Mouse (Mus musculus) heart, embryonic 16.5 days (tissue): Measurements from ENCODE around the gene Slc8b1. TPM values are rescaled to one million over a fixed set of nuclear protein-coding genes. Genes with fewer than 3 reads are reported as not detected.

Experiments used
- ATAC-seq: fragments of 200-750 bp; cut with Nextera tagmentation; replicated peaks from 2 replicates; pipeline ENCODE4 v1.8.0; 2017; ENCODE audit warnings: moderate number of reproducible peaks; ENCODE audit not compliant: insufficient read depth, low FRiP score; ENCODE audit errors: extremely low read depth
- H3K27ac ChIP-seq: fragments of 300-500 bp; sonication (generic); 2 replicates; pipeline ENCODE4 v1.5.1; 2014; ENCODE audit warnings: mild to moderate bottlenecking, low read length, control low read depth, moderate library complexity
- H3K27me3 ChIP-seq: fragments of 300-500 bp; sonication (generic); 2 replicates; pipeline ENCODE4 v1.6.1; 2014; ENCODE audit warnings: low read length, mixed read lengths; ENCODE audit not compliant: control insufficient read depth, insufficient read depth
- H3K36me3 ChIP-seq: fragments of 300-500 bp; sonication (generic); 2 replicates; pipeline ENCODE4 v1.6.1; 2014; ENCODE audit not compliant: control insufficient read depth, insufficient read depth
- H3K4me1 ChIP-seq: fragments of 300-500 bp; sonication (generic); 2 replicates; pipeline ENCODE4 v1.6.1; 2014; ENCODE audit warnings: low read length, mixed read lengths; ENCODE audit not compliant: control insufficient read depth, insufficient read depth
- H3K4me2 ChIP-seq: fragments of 300-500 bp; sonication (generic); 2 replicates; pipeline ENCODE4 v1.6.1; 2014; ENCODE audit warnings: low read depth, mild to moderate bottlenecking, control low read depth, low read length
- H3K4me3 ChIP-seq: fragments of 300-500 bp; sonication (generic); 2 replicates; pipeline ENCODE4 v1.5.1; 2014; ENCODE audit warnings: mild to moderate bottlenecking, control low read depth, low read length
- H3K9ac ChIP-seq: fragments of 300-500 bp; sonication (generic); 2 replicates; pipeline ENCODE4 v1.6.1; 2014; ENCODE audit warnings: low read length, control low read depth
- H3K9me3 ChIP-seq: fragments of 300-500 bp; sonication (generic); replicated peaks from 2 replicates; pipeline ENCODE4 v1.6.1; 2016; ENCODE audit warnings: low read length; ENCODE audit not compliant: control insufficient read depth
- WGBS: fragments of 180-500 bp; shearing (Covaris S2); extraction: QIAGEN DNeasy Blood & Tissue Kit; methylation state at CpG from one replicate; pipeline ENCODE4 v1.1.7; 2014; 5-methylcytosine and 5-hydroxymethylcytosine counted together
- polyA plus RNA-seq: library from polyadenylated mRNA; unstranded; fragments of >200 nt; fragmentation: Nextera tagmentation; extraction: Ambion mirVana; gene quantifications from 2 replicates; pipeline ENCODE4 v1.2.1, GENCODE M21; 2015

The Slc8b1 gene
- polyA plus RNA-seq, 1 experiment from 2014 or later, result 3.5 TPM

DNA sequence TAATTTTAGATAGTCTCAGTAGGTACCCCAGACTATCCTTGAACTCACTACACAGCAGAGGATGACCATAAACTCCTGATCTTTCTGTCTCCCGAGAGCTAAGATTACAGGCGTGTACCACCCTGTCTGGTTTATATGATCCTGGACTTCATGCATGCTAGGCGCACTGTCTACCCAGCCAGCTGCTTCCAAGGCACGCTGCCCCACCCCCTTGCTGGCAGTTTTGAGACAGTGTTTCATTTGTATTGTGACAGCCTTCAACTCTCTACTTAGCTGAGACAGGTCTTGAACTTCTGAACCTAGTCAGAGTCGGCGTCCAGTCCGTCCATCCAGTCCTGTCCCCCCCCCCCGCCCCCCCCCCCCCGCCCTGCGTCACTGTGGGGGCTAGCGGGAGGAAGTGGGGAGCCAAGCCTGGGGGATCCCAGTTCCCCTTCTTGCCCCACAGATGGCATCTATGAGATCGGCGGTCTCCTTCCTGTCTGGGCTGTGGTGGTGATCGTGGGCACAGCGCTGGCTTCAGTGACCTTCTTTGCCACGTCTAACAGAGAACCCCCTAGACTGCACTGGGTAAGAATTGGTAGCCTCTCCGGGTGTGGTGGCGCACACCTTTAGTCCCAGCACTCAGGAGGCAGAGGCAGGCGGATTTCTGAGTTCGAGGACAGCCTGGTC, 16.5 kb downstream of the Slc8b1 start:
- no peak overlapping the region for H3K4me3 ChIP-seq

DNA sequence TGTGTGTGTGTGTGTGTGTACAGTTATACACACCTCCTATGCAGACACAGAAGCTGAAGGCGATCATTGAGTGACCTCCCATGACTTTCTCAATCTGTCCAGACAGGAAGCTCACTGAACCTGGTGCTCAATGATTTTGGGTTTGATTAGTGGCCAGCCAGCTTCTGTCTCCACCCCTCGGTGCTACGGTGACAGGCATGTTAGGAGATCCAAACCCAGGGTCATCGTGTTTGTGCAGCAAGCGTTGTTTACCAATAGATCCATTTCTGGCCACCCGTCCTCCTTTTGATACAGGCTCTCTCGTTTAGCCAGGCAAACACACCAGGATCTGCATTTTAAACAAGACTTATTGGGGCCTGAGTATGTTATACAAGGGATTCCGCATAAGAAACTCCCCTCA, 20.7 kb downstream of the Slc8b1 start:
- 82% methylated on average over 8 of the region's 8 CpGs for WGBS
- ATAC-seq, result no peak

More for the DNA sequence above, 16.5 kb downstream of the Slc8b1 start:
- Histone ChIP-seq H3K4me1 (no peaks in the 10 kb centered on the region), H3K27ac (no peak overlapping the region), H3K9me3 (no peaks in the 10 kb centered on the region), H3K9ac (no peak overlapping the region), H3K36me3 (peaks cover 2% of the 10 kb centered on the region; the same call in 1 of the 2 replicates), H3K27me3 (no peaks in the 10 kb centered on the region), H3K4me2 (no peak overlapping the region)
- no peak for ATAC-seq
- 83% methylated on average over 17 of the region's 20 CpGs for WGBS

GRCm38 (mm10) chr5:120534071-120534685, 23.2 kb downstream of the Slc8b1 start:
- no peak overlapping the region for H3K9ac ChIP-seq
- H3K36me3 ChIP-seq, result peaks cover 10% of the 10 kb centered on the region
- no peak overlapping the region for H3K4me2 ChIP-seq
- H3K27me3 ChIP-seq, result no peaks in the 10 kb centered on the region
- H3K4me1 ChIP-seq, result peaks cover 5% of the 10 kb centered on the region; the same call in 1 of the 2 replicates
- ATAC-seq, result no peak
- H3K4me3 ChIP-seq, result no peak overlapping the region
- no peaks in the 10 kb centered on the region for H3K9me3 ChIP-seq
- 84% methylated on average over 15 of the region's 15 CpGs for WGBS
- H3K27ac ChIP-seq, result no peak overlapping the region

More for the DNA sequence above, 20.7 kb downstream of the Slc8b1 start:
- no peaks in the 10 kb centered on the region for H3K9me3 ChIP-seq
- H3K36me3 ChIP-seq, result peaks cover 2% of the 10 kb centered on the region; the same call in 1 of the 2 replicates
- no peak overlapping the region for H3K9ac ChIP-seq
- peaks cover 5% of the 10 kb centered on the region; the same call in 1 of the 2 replicates for H3K4me1 ChIP-seq
- H3K4me2 ChIP-seq, result no peak overlapping the region
- no peaks in the 10 kb centered on the region for H3K27me3 ChIP-seq
- no peak overlapping the region for H3K4me3 ChIP-seq
- H3K27ac ChIP-seq, result no peak overlapping the region

GRCm38 (mm10) chr5:120534686-120535075, 23.7 kb downstream of the Slc8b1 start:
- peaks cover 5% of the 10 kb centered on the region; the same call in 1 of the 2 replicates for H3K4me1 ChIP-seq
- no peaks in the 10 kb centered on the region for H3K9me3 ChIP-seq
- H3K27ac ChIP-seq, result no peak overlapping the region
- no peak overlapping the region for H3K9ac ChIP-seq
- H3K27me3 ChIP-seq, result no peaks in the 10 kb centered on the region
- ATAC-seq, result no peak
- peaks cover 10% of the 10 kb centered on the region for H3K36me3 ChIP-seq
- no peak overlapping the region for H3K4me3 ChIP-seq
- no peak overlapping the region for H3K4me2 ChIP-seq
- 62% methylated on average over 2 of the region's 2 CpGs for WGBS

DNA sequence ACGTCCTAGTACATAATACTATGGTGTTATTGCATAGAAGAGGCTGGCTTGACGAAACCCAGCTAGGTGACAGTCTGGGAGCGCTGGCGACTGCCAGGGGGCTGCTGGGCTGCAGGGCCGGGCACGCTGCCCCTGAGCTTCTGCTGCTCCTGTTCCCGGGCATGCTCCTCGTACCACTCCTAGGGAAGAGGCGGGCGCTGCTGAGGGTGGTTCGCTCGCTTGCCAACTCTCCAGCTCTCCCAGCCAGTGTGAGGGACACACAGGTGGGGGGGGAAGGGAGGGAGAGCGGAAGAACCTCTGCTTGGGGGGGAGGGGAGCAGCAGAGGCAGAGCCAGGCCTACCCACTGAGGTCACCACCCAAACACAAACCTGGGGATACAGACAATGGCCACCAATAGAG, 25.1 kb downstream of the Slc8b1 start:
- Histone ChIP-seq H3K27ac (no peak overlapping the region), H3K9me3 (no peaks in the 10 kb centered on the region), H3K36me3 (peaks cover 15% of the 10 kb centered on the region), H3K4me2 (no peak overlapping the region), H3K4me3 (no peak overlapping the region), H3K4me1 (peaks cover 5% of the 10 kb centered on the region; the same call in 1 of the 2 replicates), H3K27me3 (no peaks in the 10 kb centered on the region), H3K9ac (no peak overlapping the region)
- 70% methylated on average over 13 of the region's 13 CpGs for WGBS
- no peak; the same call in 1 of the 2 replicates for ATAC-seq

DNA sequence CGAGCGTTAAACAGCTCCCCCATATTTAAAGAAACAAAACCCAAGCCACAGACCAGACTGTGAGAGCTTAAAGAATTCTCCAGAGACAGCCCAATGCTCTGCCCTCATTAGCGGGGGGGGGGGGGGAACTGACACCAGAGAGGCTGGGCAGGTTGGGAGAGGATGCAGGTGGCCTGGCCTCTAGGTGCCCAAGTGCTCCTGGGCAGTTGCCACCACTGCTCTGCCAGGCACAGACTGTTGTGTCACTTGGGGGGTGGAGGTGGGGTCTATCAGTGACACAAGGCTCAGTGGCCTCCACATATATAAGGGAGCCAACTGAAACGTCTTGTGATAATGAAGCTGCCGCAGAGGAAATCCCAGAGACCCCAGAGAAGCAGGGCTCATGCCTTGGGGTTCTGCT, 25.7 kb downstream of the Slc8b1 start:
- Histone ChIP-seq H3K27me3 (no peaks in the 10 kb centered on the region), H3K4me2 (no peak overlapping the region), H3K27ac (no peak overlapping the region), H3K9ac (no peak overlapping the region), H3K9me3 (no peaks in the 10 kb centered on the region), H3K4me3 (no peak overlapping the region), H3K4me1 (peaks cover 5% of the 10 kb centered on the region; the same call in 1 of the 2 replicates), H3K36me3 (peaks cover 18% of the 10 kb centered on the region)
- WGBS, result 71% methylated on average over 5 of the region's 5 CpGs
- ATAC-seq, result no peak

GRCm38 (mm10) chr5:120548236-120548850, 37.4 kb downstream of the Slc8b1 start:
- ATAC-seq, result no peak
- H3K4me2 ChIP-seq, result no peak overlapping the region
- H3K4me1 ChIP-seq, result no peaks in the 10 kb centered on the region
- no peaks in the 10 kb centered on the region for H3K9me3 ChIP-seq
- H3K9ac ChIP-seq, result no peak overlapping the region
- H3K27ac ChIP-seq, result no peak overlapping the region
- H3K36me3 ChIP-seq, result peaks cover 7% of the 10 kb centered on the region; the same call in 1 of the 2 replicates
- no peak overlapping the region for H3K4me3 ChIP-seq
- no peaks in the 10 kb centered on the region for H3K27me3 ChIP-seq
- 67% methylated on average over 11 of the region's 11 CpGs for WGBS

DNA sequence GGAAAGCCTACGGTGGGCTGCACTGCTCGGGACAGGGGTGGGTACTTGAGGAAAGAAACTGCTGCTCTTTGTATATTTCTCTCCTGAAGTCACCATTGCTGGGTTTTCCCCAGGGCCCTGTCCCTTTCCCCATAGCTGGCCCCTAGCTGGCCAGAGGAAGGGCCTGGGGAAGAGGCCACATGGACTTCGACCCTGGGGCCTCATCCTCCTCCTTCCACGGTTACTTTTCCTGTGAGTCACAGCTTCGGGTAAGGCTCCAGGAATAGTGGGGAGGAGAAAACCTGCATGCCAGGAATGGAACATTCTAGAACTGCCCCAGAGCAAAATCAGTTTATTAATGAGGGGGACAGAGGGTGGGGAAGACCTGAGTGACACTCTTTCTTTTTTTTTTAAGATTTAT, 39.2 kb downstream of the Slc8b1 start:
- WGBS, result 72% methylated on average over 5 of the region's 5 CpGs
- Histone ChIP-seq H3K9me3 (no peaks in the 10 kb centered on the region), H3K9ac (no peak overlapping the region), H3K4me3 (no peak overlapping the region), H3K27me3 (no peaks in the 10 kb centered on the region), H3K36me3 (peaks cover 7% of the 10 kb centered on the region; the same call in 1 of the 2 replicates), H3K4me2 (no peak overlapping the region), H3K4me1 (no peaks in the 10 kb centered on the region), H3K27ac (no peak overlapping the region)
- ATAC-seq, result no peak

GRCm38 (mm10) chr5:120550673-120551072, 39.7 kb downstream of the Slc8b1 start:
- H3K27me3 ChIP-seq, result no peaks in the 10 kb centered on the region
- H3K4me1 ChIP-seq, result no peaks in the 10 kb centered on the region
- H3K9ac ChIP-seq, result no peak overlapping the region
- peaks cover 7% of the 10 kb centered on the region; the same call in 1 of the 2 replicates for H3K36me3 ChIP-seq
- H3K9me3 ChIP-seq, result no peaks in the 10 kb centered on the region
- H3K4me2 ChIP-seq, result no peak overlapping the region
- ATAC-seq, result no peak
- H3K4me3 ChIP-seq, result no peak overlapping the region
- 96% methylated on average over 5 of the region's 5 CpGs for WGBS
- no peak overlapping the region for H3K27ac ChIP-seq
